Mouse (Mus musculus): ENCODE data around the gene Iyd.

- TF ChIP-seq HCFC1 (IDR thresholded peaks at IDR 0.05; ENCODE audit: borderline replicate concordance, insufficient read depth, low read length) (no peak), CHD2 (IDR thresholded peaks at IDR 0.05; ENCODE audit: low read depth, low read length) (no peak), ZNF384 (IDR thresholded peaks at IDR 0.05; ENCODE audit: low read depth, low read length) (no peak), MAFK (IDR thresholded peaks at IDR 0.05; ENCODE audit: insufficient read depth, low read depth, low read length) (no peak), ZC3H11A (IDR thresholded peaks at IDR 0.05; ENCODE audit: borderline replicate concordance, low read depth, low read length) (no peak)
These were observed 29.6 kb upstream of the Iyd start for GRCm38 (mm10) chr10:3510486-3510885.
